Mouse (Mus musculus) liver, embryonic 16.5 days (tissue): Measurements from ENCODE around the gene Optn. TPM values are rescaled to one million over a fixed set of nuclear protein-coding genes. Genes with fewer than 3 reads are reported as not detected.
"Not testable (repeated sequence)": the region's sequence is repeated elsewhere in the genome, so short reads cannot be mapped to it uniquely, and the experiment has no call there.

ENCODE experiments used
- ATAC-seq: fragments of 200-750 bp; cut with Nextera tagmentation; 2 replicates; pipeline ENCODE4 v1.8.0; 2017; ENCODE audit warnings: low read depth, mild to moderate bottlenecking, moderate number of reproducible peaks, moderate library complexity
- H3K27ac ChIP-seq: fragments of 300-500 bp; sonication (generic); 2 replicates; pipeline ENCODE4 v1.5.1; 2014; ENCODE audit warnings: mild to moderate bottlenecking, low read length
- H3K27me3 ChIP-seq: fragments of 300-500 bp; sonication (generic); 2 replicates; pipeline ENCODE4 v1.6.1; 2014; ENCODE audit warnings: low read depth, low read length, mixed read lengths; ENCODE audit not compliant: control insufficient read depth, insufficient read depth
- H3K36me3 ChIP-seq: fragments of 300-500 bp; sonication (generic); 2 replicates; pipeline ENCODE4 v1.6.1; 2014; ENCODE audit warnings: mild to moderate bottlenecking; ENCODE audit not compliant: control insufficient read depth, insufficient read depth
- H3K4me1 ChIP-seq: fragments of 300-500 bp; sonication (generic); 2 replicates; pipeline ENCODE4 v1.6.1; 2014; ENCODE audit warnings: low read depth, low read length, mixed read lengths; ENCODE audit not compliant: control insufficient read depth
- H3K4me2 ChIP-seq: fragments of 300-500 bp; sonication (generic); 2 replicates; pipeline ENCODE4 v1.6.1; 2014; ENCODE audit warnings: low read depth, low read length, mixed read lengths
- H3K4me3 ChIP-seq: fragments of 300-500 bp; sonication (generic); 2 replicates; pipeline ENCODE4 v1.5.1; 2014; ENCODE audit warnings: low read depth, mild to moderate bottlenecking, low read length
- H3K9ac ChIP-seq: fragments of 300-500 bp; sonication (generic); 2 replicates; pipeline ENCODE4 v1.6.1; 2014; ENCODE audit warnings: low read depth, low read length
- H3K9me3 ChIP-seq: fragments of 300-500 bp; sonication (generic); replicated peaks from 2 replicates; pipeline ENCODE4 v1.6.1; 2016; ENCODE audit warnings: low read length; ENCODE audit not compliant: control insufficient read depth
- WGBS: fragments of 180-500 bp; shearing (Covaris S2); extraction: QIAGEN DNeasy Blood & Tissue Kit; methylation state at CpG from one replicate; pipeline ENCODE4 v1.1.7; 2014; ENCODE audit not compliant: insufficient replicate concordance; 5-methylcytosine and 5-hydroxymethylcytosine counted together
- polyA plus RNA-seq: library from polyadenylated mRNA; unstranded; fragments of >200 nt; fragmentation: Nextera tagmentation; extraction: Ambion mirVana; gene quantifications from 2 replicates; pipeline ENCODE4 v1.2.1, GENCODE M21; 2015

Gene Optn
- polyA plus RNA-seq, 1 experiment from 2014 or later, result 22.3 TPM

- H3K36me3 ChIP-seq, H3K9ac ChIP-seq, H3K9me3 ChIP-seq, H3K4me1 ChIP-seq, ATAC-seq, H3K27me3 ChIP-seq, H3K4me2 ChIP-seq, H3K4me3 ChIP-seq, H3K27ac ChIP-seq: not testable (repeated sequence)
- 55% methylated on average over 4 of the region's 4 CpGs for WGBS
Observed at GRCm38 (mm10) chr2:5090385-5090784, 26.5 kb upstream of the Optn start.

DNA sequence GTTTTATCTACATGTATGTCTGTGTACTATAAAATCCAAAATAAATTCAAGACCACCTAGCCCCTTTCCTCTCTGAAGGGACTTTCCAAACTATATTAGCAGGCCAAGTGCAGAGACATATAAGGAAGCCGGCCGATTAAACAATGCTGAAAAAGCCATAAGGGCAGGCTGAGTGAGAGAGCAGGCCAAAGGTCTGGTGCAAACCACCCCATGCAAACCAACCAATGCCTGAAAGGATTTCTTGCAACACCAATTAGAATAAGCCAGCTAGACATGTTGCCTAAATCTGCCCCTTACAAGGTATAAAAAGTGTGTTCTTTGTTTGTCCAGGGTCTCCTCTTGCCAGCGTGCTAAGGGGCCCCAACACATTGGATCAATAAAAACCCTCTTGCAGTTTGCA lies 23.8 kb upstream of the Optn start:
- WGBS, result 66% methylated on average over 3 of the region's 3 CpGs
- Histone ChIP-seq H3K4me2 (no peak overlapping the region), H3K27me3 (no peaks in the 10 kb centered on the region), H3K9ac (no peak overlapping the region), H3K4me1 (no peaks in the 10 kb centered on the region), H3K27ac (no peak overlapping the region), H3K9me3 (no peaks in the 10 kb centered on the region), H3K36me3 (no peaks in the 10 kb centered on the region), H3K4me3 (no peak overlapping the region)
- ATAC-seq, result no peak

GRCm38 (mm10) chr2:5083739-5084138 lies 19.9 kb upstream of the Optn start:
- H3K27me3 ChIP-seq, result no peaks in the 10 kb centered on the region
- WGBS, result 72% methylated on average over 7 of the region's 7 CpGs
- H3K9ac ChIP-seq, result no peak overlapping the region
- H3K4me1 ChIP-seq, result peaks cover 2% of the 10 kb centered on the region
- no peak overlapping the region for H3K27ac ChIP-seq
- no peak overlapping the region for H3K4me3 ChIP-seq
- H3K36me3 ChIP-seq, result no peaks in the 10 kb centered on the region
- H3K9me3 ChIP-seq, result peaks cover under 1% of the 10 kb centered on the region; the same call in 1 of the 2 replicates
- no peak for ATAC-seq
- no peak overlapping the region for H3K4me2 ChIP-seq

GRCm38 (mm10) chr2:5080053-5080787 lies 16.4 kb upstream of the Optn start:
- 17% methylated on average over 14 of the region's 14 CpGs for WGBS
- H3K27me3 ChIP-seq, result no peaks in the 10 kb centered on the region
- H3K36me3 ChIP-seq, result no peaks in the 10 kb centered on the region
- no peak overlapping the region for H3K4me3 ChIP-seq
- no peak for ATAC-seq
- H3K9me3 ChIP-seq, result peaks cover 2% of the 10 kb centered on the region; the same call in 1 of the 2 replicates
- peak overlapping the region; percentile 42 for H3K4me2 ChIP-seq
- H3K27ac ChIP-seq, result no peak overlapping the region
- H3K4me1 ChIP-seq, result peaks cover 23% of the 10 kb centered on the region
- H3K9ac ChIP-seq, result peak overlapping the region; percentile 34; the same call in 1 of the 2 replicates

GRCm38 (mm10) chr2:5077937-5078336 lies 14.1 kb upstream of the Optn start:
- peaks cover 2% of the 10 kb centered on the region; the same call in 1 of the 2 replicates for H3K9me3 ChIP-seq
- peaks cover 23% of the 10 kb centered on the region for H3K4me1 ChIP-seq
- H3K36me3 ChIP-seq, result no peaks in the 10 kb centered on the region
- H3K27ac ChIP-seq, result peak overlapping the region; percentile 91
- WGBS, result 12% methylated on average over 2 of the region's 2 CpGs
- no peak overlapping the region for H3K4me3 ChIP-seq
- peak overlapping the region; percentile 44 for H3K4me2 ChIP-seq
- peak overlapping the region; percentile 51 for H3K9ac ChIP-seq
- H3K27me3 ChIP-seq, result no peaks in the 10 kb centered on the region
- peak; percentile 94 for ATAC-seq

GRCm38 (mm10) chr2:5077490-5077889 lies 13.6 kb upstream of the Optn start:
- 49% methylated on average over 2 of the region's 2 CpGs for WGBS
- peak overlapping the region; percentile 44 for H3K4me2 ChIP-seq
- peaks cover 2% of the 10 kb centered on the region; the same call in 1 of the 2 replicates for H3K9me3 ChIP-seq
- peak overlapping the region; percentile 91 for H3K27ac ChIP-seq
- H3K27me3 ChIP-seq, result no peaks in the 10 kb centered on the region
- H3K4me1 ChIP-seq, result peaks cover 23% of the 10 kb centered on the region
- no peak overlapping the region for H3K4me3 ChIP-seq
- ATAC-seq, result peak; percentile 30
- H3K9ac ChIP-seq, result peak overlapping the region; percentile 51
- H3K36me3 ChIP-seq, result no peaks in the 10 kb centered on the region

DNA sequence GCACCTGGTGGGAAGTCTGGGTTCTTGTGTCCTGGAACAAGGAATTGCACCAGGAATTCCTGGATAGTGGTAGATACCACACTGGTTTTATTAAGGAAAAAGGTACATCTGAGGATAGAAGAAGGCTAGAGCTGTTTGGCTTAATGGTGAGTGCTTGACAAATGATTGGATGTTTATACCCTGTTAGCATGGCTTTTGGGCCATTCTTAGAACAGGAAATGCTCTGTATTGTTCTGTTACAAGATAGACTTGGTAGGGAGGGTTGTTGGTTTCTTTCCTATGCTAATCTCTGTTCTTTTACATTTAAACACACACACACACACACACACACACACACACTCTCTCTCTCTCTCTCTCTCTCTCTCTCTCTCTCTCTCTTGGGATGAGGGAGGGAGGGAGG lies 12.0 kb upstream of the Optn start:
- Histone ChIP-seq H3K4me2 (no peak overlapping the region), H3K27ac (no peak overlapping the region), H3K27me3 (no peaks in the 10 kb centered on the region), H3K9me3 (peaks cover 2% of the 10 kb centered on the region; the same call in 1 of the 2 replicates), H3K4me3 (no peak overlapping the region), H3K4me1 (peaks cover 23% of the 10 kb centered on the region), H3K36me3 (no peaks in the 10 kb centered on the region), H3K9ac (no peak overlapping the region)
- no peak for ATAC-seq

DNA sequence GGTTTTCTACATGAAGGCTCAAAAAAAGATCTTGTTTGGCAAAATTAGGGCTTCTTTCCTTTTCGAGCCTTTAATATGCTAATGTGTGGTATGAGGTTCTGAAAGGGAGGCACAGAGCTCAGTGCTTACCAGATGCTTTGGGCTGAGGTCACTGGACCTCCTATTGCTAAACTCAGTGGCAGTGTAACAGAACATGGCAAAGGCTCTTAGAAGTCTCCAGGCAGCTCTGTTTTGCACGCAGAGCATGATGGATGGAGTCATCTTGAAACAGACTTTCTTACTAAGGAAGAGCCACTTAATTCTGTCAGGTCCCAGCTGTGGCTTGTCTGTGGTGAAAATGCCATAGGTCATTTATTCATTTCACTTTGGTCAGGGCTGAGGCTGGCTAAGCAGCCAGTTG lies 11.6 kb upstream of the Optn start:
- ATAC-seq, result no peak
- no peaks in the 10 kb centered on the region for H3K36me3 ChIP-seq
- H3K4me1 ChIP-seq, result peaks cover 23% of the 10 kb centered on the region
- H3K9ac ChIP-seq, result no peak overlapping the region
- H3K27ac ChIP-seq, result no peak overlapping the region
- WGBS, result 50% methylated on average over 2 of the region's 2 CpGs
- no peak overlapping the region for H3K4me3 ChIP-seq
- peaks cover 2% of the 10 kb centered on the region; the same call in 1 of the 2 replicates for H3K9me3 ChIP-seq
- no peaks in the 10 kb centered on the region for H3K27me3 ChIP-seq
- no peak overlapping the region for H3K4me2 ChIP-seq

DNA sequence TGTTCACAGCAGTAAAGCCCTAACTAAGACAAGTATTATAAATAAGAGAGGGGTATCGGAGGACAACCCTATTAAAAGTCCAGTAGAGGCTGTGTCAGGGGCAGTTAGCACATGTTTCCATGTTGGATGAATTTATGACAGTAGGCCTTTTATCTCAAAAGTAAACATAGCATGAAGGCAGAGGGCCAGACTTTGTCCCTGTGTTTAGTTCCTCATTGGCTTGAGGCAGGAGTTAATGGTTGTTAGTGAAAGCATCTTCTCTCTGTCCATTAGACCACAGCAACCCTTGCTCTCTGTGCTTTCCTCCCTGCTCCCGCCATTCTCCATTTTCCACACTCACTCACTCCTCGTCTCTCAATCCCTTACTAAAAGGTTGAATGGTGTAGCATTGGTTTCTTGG lies 9.9 kb upstream of the Optn start:
- WGBS, result 71% methylated on average over 3 of the region's 3 CpGs
- no peak overlapping the region for H3K4me3 ChIP-seq
- ATAC-seq, result no peak
- H3K27ac ChIP-seq, result no peak overlapping the region
- H3K4me1 ChIP-seq, result peaks cover 21% of the 10 kb centered on the region
- no peaks in the 10 kb centered on the region for H3K27me3 ChIP-seq
- H3K9ac ChIP-seq, result no peak overlapping the region
- peaks cover 2% of the 10 kb centered on the region; the same call in 1 of the 2 replicates for H3K9me3 ChIP-seq
- H3K4me2 ChIP-seq, result no peak overlapping the region
- no peaks in the 10 kb centered on the region for H3K36me3 ChIP-seq
